Mouse (Mus musculus) thymus, postnatal 14 days (tissue): ENCODE data around the gene Ubr3.
"Not testable (repeated sequence)": the region's sequence is repeated elsewhere in the genome, so short reads cannot be mapped to it uniquely, and the experiment has no call there.

Experiments
- DNase-seq: peaks from one replicate; pipeline ENCODE4 v3.0.0; 2021

Gene Ubr3

DNA sequence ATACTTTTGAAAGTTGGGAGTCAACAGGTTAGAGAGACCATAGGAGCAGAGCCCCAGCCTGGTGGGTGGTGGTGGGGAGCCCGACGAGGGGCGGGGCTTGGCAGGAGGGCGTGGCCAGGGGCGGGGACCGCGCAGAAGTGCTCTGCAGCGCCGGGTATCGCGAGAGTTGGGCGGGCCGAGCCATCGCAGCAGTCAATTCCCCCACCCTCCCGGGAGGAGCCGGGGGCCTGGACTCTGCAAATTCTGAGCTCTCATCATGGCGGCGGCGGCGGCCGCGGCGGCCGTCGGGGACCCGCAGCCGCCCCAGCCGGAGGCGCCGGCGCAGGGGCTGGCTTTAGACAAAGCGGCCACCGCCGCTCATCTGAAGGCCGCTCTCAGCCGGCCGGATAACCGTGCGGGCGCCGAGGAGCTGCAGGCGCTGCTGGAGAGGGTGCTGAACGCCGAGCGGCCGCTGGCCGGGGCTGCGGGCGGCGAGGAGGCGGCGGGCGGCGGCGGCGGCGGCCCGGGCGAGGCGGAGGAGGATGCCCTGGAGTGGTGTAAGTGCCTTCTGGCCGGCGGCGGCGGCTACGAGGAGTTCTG lies at the start of gene Ubr3:
Gene Ubr3, plus strand, starts transcription at position 208 of the 579 bp plus-strand sequence.
- DNase-seq: peak; percentile 100

DNA sequence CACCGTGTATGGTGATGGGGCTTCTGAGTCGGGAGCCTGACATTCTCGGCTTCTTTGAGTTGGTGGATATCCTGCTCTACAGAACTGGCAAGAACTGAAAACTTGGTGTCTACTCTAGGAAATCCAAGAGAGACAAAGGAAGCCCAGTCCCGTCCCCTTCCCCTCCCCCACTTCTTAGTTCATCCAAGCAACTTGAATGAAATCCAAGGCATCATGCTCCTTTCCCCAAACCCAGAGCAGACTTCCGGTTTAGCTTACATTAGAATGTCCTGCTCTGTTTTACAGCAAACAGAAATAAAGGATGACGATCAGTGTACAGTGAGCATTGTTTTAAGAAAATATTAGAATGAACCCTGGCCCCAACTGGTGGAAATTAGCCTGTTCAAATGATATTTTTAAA lies 47.8 kb upstream of the Ubr3 start:
- DNase-seq: no peak

DNA sequence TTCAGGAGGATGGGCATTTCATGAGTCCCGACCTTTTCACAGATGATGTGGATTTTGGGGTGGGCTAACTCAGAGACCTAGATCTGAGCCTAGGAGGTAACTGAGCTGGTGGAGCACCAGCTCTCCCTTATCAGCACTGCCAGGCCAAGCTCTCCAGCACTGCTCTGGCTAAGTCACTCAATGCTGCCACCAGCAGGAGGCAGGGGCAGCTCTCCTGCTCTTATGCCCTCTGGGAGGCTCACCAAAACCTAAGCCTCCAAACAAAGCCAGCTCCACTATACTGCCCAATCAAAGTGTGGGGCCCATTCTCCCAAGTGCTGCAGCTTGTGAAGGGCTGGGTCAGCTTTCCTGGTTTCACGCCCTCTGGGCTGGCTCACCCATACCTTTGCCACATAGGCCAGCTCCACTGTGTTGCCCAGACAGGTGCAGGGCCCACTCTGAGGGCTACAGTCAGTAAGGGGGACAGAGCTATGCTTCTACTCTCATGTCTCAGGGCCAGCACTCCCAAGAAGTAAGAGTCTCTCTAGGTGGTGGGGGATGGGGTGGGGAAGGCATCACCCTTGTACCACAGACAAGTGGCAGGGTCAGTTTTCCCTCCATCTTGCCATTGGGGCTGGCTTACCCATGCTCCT lies 45.5 kb upstream of the Ubr3 start:
- no peak for DNase-seq

DNA sequence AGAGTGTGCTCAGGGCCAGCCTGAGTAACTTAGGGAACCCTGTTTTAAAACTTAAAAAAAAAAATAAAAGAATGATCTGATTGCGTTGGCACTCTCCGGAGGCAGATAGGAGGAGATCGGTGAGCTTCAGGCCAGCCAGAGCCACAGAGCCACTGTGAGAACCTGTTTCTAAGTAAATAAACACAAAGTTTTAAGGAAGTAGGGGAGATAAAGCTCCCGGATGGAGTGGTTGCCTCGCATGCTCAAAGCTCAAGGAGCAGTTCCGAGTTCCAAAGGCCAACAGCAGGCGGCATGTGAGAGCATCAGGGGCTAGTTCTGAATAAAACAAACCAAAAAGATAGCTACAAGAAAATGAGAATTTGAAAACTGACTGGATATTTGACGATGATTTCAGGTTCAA lies 40.7 kb upstream of the Ubr3 start:
- peak; percentile 18 for DNase-seq

DNA sequence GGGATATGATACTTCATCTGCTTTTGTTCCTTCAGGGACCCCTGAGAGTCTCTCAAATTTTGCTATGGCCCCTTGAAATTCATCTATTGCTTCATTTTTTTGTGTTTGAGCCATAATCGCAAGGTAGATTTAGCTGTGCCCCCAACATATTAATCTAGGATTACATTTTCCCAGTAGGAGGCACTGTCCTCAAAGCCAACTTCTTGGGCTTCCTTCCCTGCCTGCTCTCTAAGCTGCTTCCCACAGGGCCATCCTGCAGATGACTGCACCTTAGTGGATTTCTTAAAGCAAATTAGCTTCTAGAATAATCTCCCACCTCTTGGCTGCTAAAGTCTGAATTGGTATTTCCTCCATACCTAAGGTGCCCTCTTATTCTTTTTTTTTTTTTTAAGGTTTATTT lies 39.2 kb upstream of the Ubr3 start:
- peak; percentile 14 for DNase-seq

DNA sequence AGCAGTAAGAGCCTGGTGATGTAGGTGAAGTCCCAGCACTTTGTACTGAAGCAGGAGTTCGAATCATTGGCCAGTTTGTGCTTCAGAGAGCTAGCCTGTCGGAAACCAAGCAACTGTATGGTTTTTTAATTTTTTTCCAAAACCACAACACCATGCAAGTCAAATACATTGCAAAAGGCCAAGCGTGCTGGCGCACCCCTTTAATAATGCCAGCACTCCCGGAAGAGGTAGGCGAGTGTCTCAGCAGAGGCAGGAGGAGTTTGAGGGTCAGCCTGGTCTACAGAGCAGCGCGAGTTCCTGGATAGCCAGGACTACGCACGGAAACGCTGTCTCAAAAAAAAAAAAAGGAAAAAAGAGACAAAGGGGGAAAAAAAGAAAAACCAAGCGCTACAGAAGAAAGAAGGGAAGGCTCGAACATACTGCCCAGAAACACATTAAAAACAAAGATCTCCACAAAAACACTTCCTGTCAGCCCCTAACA lies 36.0 kb upstream of the Ubr3 start:
- peak; percentile 51 for DNase-seq

DNA sequence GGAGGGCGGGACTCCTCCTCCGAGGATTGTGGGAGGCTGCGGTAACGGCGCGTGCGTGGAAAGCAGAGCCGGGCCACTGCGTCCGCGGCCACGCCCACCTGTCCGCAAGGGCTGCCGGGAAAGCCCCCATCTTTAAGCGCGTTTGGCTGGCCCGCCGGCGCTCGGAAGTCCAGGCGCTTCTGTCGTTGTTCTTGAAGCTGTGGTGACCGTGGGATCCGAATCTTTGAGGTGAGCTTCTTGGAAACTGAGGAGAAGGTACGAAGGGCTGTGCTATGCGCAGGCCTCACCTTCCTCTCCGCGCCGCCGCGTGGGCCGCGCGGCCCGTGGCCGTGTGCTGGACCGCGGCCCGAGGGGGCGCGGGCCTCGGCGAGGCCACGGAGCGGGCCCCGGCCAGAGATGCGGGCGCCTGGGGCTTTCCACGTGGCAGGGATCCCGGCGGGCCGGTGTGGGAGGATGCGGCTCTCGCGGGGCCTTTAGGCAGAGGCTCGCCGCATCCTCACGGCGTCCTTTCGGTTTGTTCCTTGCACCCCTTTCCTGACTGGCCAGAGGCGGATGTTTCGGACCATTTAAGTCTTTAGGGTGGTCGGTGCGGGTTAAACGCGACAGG lies 35.5 kb upstream of the Ubr3 start, which contains the start of gene Ssb:
Gene Ssb, plus strand, starts transcription at position 78 of the 607 bp plus-strand sequence.
- DNase-seq: peak; percentile 96

DNA sequence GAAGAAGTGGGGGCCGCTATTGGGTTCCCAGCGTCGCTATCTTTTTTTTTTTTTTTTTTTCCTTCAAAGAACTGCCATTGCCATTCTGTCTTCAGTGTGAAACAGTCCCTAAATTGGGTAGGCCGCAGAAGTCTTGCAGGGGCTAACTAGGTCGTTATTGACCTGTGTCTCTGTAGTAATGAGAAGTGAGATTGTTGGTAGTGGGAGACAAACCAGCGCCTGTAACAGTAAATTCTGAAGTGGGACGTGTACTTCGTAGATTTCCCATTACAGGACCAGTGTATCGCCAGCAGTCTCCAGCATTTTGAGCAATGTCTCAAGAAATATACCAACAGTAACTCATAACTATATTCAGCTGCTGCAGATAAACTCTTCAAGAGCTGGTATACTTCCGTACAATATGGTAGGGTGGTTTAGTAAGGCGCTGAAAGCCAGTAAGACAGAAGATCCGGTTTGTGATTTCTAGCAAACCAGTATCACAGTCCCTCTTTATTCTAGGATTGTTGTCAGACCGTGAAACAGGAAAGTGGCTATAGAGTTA lies 34.9 kb upstream of the Ubr3 start:
- no peak for DNase-seq

DNA sequence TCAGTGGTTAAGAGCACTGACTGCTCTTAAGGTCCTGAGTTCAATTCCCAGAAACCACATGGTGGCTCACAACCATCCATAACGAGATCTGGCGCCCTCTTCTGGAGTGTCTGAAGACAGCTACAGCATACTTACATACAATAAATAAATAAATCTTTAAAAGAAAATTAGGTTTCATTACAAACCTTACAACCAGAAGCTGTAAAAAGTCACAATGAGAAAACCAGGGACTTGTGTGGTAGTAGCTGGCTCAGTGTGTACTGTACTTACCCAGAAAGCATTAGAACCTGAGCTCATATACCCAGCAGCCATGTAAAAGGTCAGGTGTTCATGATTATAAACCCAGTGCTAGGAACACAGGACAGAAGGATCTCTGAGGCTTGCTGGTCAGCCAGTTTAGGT lies 13.1 kb upstream of the Ubr3 start:
- peak; percentile 21 for DNase-seq

DNA sequence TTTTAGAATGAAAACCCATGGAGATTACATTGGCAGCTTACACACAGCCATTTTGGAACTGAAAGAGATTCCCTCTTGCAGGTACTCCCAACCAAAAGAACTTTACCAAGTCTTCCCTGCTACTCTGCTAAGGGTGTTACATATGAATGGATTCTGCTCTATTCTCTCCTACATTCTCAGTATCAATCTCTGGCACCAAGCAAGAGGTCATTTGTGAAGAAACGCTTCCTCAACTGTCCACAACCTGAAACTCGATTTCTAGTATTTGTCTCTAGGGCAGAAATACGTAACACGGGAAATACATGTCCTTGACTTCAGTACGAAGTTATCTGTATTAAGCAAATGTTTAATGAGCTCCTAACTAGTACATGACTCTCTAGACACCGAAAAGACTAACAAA lies 12.5 kb upstream of the Ubr3 start:
- DNase-seq: no peak

DNA sequence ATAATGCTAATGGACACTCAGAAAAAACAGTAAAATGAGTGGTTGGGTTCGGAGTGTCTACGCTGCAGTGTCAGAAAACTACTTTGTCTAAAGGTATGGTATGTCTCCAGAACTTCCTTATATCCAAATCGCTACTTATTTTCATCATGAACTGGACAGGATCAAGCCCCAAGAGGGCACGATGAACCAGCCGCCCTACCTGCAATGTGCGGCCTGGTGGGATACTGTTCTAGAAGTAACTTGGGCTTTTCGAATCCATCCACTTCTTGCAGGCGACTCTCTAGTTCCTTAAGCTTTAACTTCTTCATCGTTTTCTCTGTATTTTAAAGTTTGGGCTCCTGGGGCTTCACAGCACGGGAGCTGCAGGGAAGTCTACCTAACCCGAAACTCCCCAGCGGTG lies 12.0 kb upstream of the Ubr3 start:
- DNase-seq: no peak

DNA sequence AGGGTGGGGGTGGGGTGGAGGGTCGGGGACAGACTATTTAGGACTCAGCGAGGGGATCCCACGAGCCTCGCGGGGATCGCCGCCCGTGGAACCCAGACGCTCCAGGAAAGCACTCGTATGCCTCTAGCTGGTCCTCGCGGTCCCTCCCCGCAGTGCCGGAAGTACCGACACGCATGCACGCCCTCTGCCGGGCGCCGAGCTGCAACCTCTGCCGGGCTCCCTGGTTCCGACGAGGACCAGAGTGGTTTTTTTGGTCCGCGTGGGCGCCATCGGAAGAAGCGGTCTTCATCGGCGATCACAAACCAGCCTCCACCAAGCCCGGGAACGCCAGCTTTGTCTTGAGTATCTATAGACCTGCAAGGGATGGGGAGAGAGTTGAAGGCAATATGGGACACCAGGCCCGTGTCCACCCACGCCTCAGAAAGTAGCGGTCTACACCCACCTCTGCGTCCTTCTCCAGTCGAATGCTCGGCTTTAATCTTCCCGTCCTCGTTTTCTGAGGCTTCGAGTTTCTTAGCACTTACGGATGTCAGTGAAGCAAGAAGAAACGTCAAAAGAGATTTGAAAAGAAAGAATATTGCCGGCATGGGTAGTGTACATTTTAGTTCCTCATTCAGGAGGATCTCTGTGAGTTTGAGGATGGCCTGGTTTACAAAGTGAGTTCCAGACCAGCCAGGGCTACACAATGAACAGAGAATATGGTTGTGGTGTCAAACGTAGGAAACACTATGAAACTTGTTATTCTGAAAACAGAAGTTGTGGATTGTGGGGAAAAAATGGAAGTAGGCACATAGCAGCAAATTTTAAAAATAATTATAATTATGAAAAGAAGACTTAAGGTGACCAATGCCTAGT lies 11.4 kb upstream of the Ubr3 start, which contains the start of gene Mettl5:
Gene Mettl5, minus strand, starts transcription at position 165 of the 855 bp plus-strand sequence.
- DNase-seq: peak; percentile 92

DNA sequence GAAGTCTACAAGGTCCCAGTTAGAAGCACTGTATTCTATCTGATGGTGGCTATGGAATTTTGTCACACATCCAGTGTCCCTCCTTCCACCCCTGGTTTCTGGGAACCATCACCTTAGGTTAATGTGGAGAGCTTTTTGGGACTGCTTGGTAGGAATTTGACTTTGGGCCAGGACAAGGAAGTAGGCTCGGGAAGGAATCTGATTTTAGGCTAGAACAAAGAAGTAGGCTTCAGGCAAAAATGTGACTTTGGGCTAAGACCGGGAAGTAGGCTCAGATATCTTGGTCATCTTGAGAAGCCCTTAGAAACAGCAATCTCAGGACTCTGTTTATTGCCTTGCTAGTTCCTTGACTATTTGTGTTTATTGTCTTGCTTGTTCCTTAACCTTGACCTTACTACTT lies 8.1 kb upstream of the Ubr3 start:
- DNase-seq: no peak

DNA sequence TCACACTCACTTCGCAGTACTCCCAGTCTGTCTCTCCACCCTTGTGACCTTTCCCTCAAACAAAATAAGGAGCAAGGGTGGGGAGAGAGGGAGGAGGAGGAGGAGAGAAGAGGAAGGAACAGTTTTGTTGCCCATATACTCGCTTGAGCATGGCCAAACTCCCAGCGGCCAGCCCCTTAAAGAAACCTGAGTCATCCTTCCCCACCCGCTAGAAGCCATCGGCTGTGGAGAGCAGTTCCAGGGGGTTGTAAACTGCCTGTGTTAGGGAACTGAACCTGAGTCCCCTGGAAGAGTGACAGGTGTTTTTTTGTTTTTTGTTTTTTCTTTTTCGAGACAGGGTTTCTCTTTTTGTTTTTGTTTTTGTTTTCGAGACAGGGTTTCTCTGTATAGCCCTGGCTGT lies 6.2 kb upstream of the Ubr3 start:
- DNase-seq: no peak

DNA sequence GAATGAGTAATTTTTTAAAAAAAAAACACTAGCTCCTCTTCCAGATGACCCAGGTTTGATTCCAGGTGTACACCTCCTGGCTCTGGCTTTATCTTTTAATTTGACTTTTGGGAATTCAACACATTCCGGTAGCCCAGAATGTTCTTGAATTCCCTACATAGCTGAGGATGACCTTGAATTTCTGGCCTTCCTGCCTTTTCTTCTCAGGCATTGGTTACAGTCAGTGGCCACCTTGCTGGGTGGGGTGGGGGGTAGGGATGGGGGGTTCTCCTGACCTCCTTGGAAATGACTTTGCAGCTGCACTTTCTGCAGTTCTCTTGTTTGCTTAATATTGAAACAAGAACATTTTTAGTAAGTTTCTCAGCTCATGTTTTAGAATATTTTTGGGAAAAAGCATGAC lies 3.9 kb upstream of the Ubr3 start:
- DNase-seq: no peak

DNA sequence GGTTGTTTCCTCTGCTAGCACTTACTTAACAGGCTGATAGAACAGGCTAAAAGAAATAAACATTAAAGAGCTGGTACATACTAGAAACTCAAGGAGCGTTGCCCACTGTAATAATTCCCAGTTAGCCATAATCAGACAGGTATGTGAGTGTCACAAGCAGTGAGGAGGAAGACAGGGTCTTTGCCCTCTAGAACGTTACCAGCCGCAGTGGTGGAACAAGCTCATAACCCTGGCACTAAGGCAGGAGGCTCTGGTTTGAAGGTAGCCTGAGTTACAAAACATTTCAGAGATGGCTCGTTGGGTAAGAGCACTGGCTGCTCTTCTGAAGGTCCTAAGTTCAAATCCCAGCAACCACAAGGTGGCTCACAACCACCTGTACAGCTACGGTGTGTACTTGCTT lies 3.2 kb upstream of the Ubr3 start:
- DNase-seq: no peak

DNA sequence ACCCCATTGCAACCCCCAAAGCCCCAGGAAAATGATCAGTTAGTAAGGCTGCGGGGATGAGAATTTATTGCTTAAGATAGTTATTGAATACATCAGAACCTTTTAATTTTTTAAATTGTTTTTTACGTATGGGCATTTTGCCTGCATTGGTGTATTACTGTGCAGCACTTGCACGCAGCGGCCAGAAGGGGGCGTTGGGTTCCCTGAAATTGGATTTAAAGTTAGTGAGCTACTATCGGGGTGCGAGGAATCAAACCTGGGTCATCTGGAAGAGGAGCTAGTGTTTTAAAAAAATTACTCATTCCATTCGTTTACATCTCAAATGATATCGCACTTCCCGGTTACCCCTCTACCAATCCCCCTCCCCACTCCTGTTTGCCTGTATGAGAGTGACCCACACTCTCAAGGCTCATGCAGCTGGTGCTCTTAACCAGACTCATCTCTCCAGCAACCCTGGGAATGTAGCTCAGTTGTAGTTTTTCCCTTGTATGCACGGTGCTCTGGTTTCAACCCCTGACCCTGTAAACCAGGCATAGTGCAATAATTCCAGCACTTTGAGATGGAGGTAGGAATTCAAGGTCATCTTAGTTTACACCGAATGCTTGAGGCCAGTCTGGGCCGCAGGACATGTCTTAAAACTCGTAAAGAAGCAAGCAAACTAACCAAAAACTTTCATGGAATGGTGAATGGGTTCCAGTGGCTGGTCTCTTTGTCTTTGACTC lies 1.4 kb upstream of the Ubr3 start:
- peak; percentile 20 for DNase-seq

DNA sequence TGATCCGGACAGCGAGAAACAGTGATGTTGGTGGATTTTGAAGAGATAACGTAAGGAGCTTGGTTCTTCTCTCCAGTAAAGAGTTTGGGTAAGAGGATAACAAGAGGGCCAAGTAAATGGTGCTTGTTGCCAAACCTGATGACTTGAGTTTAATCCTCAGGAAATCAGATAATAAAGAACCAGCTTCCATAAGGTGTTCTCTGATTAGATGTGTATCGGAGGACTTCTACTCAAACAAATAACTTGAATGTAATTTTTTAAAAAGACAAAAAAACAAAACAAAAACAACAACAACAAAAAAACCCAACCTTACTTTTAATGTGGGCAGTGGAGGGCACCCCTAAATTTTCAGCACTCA lies 843 bp upstream of the Ubr3 start:
- no peak for DNase-seq

DNA sequence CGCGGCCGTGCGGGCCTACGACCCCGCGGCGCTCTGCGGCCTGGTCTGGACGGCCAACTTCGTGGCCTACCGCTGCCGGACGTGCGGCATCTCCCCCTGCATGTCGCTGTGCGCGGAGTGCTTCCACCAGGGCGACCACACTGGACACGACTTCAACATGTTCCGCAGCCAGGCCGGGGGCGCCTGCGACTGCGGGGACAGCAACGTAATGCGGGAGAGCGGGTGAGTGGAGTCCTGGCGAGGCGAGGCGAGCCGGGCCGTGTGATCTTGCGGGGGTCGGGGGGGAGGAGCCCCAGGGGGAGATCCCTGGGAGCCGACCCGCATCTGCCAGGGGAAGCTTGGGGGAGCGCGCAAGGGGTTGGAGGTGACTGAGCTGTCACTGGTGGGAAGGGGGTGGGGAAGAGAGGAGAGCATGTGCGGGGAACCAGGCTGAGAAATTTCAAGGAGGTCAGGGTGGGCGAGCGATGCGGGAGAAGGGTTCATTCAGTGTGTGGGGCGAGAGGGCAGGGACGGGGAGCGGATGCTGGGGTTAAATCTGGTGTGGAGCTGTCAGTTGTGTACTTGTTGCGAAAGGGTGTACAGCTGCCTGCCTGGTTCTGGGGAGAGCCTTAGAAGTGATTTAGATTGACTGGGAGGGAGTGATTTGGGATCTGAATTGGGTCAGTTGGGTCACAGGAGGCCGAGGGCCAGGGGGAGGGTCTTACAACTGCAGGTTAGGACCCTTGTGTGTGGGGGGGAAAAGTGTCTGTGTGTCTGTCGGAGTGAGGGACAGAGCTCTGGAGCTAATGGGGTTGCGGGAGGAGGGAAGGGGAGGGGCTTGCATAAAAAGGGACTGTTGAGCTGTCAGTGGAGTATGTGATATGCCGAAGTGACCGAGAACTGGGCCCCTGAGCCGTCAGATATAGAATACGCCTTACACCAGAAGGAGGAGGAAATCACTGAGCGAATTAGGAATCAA lies 851 bp downstream of the Ubr3 start:
- peak; percentile 51 for DNase-seq

DNA sequence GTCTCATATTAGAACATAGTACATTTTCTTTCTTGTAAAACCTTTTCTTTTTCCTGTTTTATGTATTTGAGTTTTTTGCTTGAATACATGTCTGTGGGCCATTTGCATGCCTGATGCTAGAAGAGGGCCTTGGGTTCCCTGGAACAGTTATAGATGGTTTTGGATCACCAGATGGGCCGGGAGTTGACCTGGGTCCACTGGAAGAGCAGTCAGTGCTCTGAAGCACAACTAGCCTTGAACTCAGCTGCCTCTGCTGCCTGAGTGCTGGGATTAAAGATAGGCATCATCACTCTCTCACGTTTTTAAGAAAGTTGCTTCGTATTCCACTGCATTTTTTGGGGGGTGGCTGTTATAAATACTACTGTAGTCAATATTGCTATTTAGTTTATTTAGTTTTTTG lies 6.5 kb downstream of the Ubr3 start:
- no peak for DNase-seq

DNA sequence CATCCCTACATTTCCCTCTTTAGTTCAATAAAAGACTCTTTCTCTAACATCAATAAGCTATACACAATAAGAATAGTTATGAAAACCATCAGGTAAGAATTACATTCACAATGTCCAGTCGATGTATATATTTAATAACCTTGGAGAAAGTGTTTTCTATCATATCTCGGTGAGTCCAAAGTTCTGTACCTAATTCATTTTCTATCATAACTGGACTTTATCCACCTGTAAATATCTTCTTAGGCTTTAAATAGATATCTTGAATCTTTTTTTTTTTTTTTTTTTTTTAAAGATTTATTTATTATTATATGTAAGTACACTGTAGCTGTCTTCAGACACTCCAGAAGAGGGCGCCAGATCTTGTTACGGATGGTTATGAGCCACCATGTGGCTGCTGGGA lies 10.3 kb downstream of the Ubr3 start:
- DNase-seq: not testable (repeated sequence)
